Mouse (Mus musculus): Measurements from ENCODE around the gene Rps15.

The Rps15 gene

GRCm38 (mm10) chr10:80260642-80261584 lies 31.3 kb upstream of the Rps15 start, which contains the start of the genes Gamt and Dazap1:
TSS of gene Gamt (minus strand) at chr10:80261012.
TSS of gene Dazap1 (plus strand) at chr10:80261486.
- peak; percentile 94 for DNase-seq (ENCODE audit: low read depth, low spot score)

- DNase-seq (ENCODE audit: low read depth, low spot score), result peak; percentile 88
These were observed 30.7 kb upstream of the Rps15 start for GRCm38 (mm10) chr10:80261585-80261968.

- no peak for DNase-seq (ENCODE audit: low read depth, low spot score)
These were observed 30.1 kb upstream of the Rps15 start for GRCm38 (mm10) chr10:80262169-80262568.

- DNase-seq (ENCODE audit: low read depth, low spot score), result no peak
These were observed 29.4 kb upstream of the Rps15 start for GRCm38 (mm10) chr10:80262776-80263365.

GRCm38 (mm10) chr10:80264341-80265148 lies 27.7 kb upstream of the Rps15 start:
- DNase-seq (ENCODE audit: low read depth, low spot score), result peak; percentile 100

- DNase-seq (ENCODE audit: low read depth, low spot score), result no peak
These were observed 27.1 kb upstream of the Rps15 start for GRCm38 (mm10) chr10:80265149-80265486.

GRCm38 (mm10) chr10:80270099-80270498 lies 22.2 kb upstream of the Rps15 start:
- no peak for DNase-seq (ENCODE audit: low read depth, low spot score)

GRCm38 (mm10) chr10:80270734-80271181 lies 21.5 kb upstream of the Rps15 start:
- DNase-seq (ENCODE audit: low read depth, low spot score), result no peak

- no peak for DNase-seq (ENCODE audit: low read depth, low spot score)
These were observed 20.9 kb upstream of the Rps15 start for GRCm38 (mm10) chr10:80271186-80271843.

GRCm38 (mm10) chr10:80271870-80272585 lies 20.2 kb upstream of the Rps15 start:
- DNase-seq (ENCODE audit: low read depth, low spot score), result no peak

- DNase-seq (ENCODE audit: low read depth, low spot score), result no peak
These were observed 18.4 kb upstream of the Rps15 start for GRCm38 (mm10) chr10:80273847-80274246.

- DNase-seq (ENCODE audit: low read depth, low spot score), result no peak
These were observed 16.0 kb upstream of the Rps15 start for GRCm38 (mm10) chr10:80276238-80276637.

- DNase-seq (ENCODE audit: low read depth, low spot score), result no peak
These were observed 13.9 kb upstream of the Rps15 start for GRCm38 (mm10) chr10:80278390-80278789.

- DNase-seq (ENCODE audit: low read depth, low spot score), result no peak
These were observed 13.0 kb upstream of the Rps15 start for GRCm38 (mm10) chr10:80279273-80279672.

- DNase-seq (ENCODE audit: low read depth, low spot score), result no peak
These were observed 10.9 kb upstream of the Rps15 start for GRCm38 (mm10) chr10:80281304-80281703.

- DNase-seq (ENCODE audit: low read depth, low spot score), result no peak
These were observed 10.3 kb upstream of the Rps15 start for GRCm38 (mm10) chr10:80281921-80282371.

- no peak for DNase-seq (ENCODE audit: low read depth, low spot score)
These were observed 9.5 kb upstream of the Rps15 start for GRCm38 (mm10) chr10:80282481-80283441.

GRCm38 (mm10) chr10:80285222-80286070 lies 6.8 kb upstream of the Rps15 start:
- no peak for DNase-seq (ENCODE audit: low read depth, low spot score)

- DNase-seq (ENCODE audit: low read depth, low spot score), result no peak
These were observed 4.2 kb upstream of the Rps15 start for GRCm38 (mm10) chr10:80288097-80288496.
